8 mouse cellular contexts compared by ENCODE assay signal in genomic region chr2:45110757-45111411, GRCm38 (mm10). TPM values are rescaled to one million over a fixed set of nuclear protein-coding genes. Genes with fewer than 3 reads are reported as not detected.
DNase-seq lines count a peak whose midpoint lies in the region; ATAC-seq and TF ChIP-seq lines count a peak whose summit lies in the region.

No protein-coding gene starts in this region.

- H3K4me2 ChIP-seq in embryonic facial prominence, embryonic 12.5 days (replicated peaks) = peak overlapping the region; percentile 80
- peak overlapping the region; percentile 70 for H3K4me2 ChIP-seq in heart, embryonic 15.5 days

- ATAC-seq in embryonic facial prominence, embryonic 12.5 days (ENCODE audit: insufficient number of reproducible peaks, insufficient read depth, low FRiP score, low TSS enrichment) = no peak
- no peak for ATAC-seq in heart, embryonic 15.5 days (replicated peaks; ENCODE audit: insufficient number of reproducible peaks, insufficient read depth, low FRiP score, low read depth)

- H3K9me3 ChIP-seq in E14TG2a.4 (ENCODE audit: low read length) = no peaks in the 10 kb centered on the region
- H3K9me3 ChIP-seq in embryonic facial prominence, embryonic 12.5 days = no peaks in the 10 kb centered on the region
- H3K9me3 ChIP-seq in heart, embryonic 15.5 days (replicated peaks) = no peaks in the 10 kb centered on the region
- H3K9me3 ChIP-seq in megakaryocyte, embryonic 14.5 days = no peaks in the 10 kb centered on the region

- peaks cover 89% of the 10 kb centered on the region for H3K27me3 ChIP-seq in E14TG2a.4 (ENCODE audit: insufficient read depth, low read length)
- H3K27me3 ChIP-seq in embryonic facial prominence, embryonic 12.5 days = peaks cover 2% of the 10 kb centered on the region; the same call in 1 of the 2 replicates
- H3K27me3 ChIP-seq in heart, embryonic 15.5 days = no peaks in the 10 kb centered on the region
- H3K27me3 ChIP-seq in megakaryocyte, embryonic 14.5 days (replicated peaks) = no peaks in the 10 kb centered on the region

- no peak for TF ChIP-seq CTCF in E14TG2a.4 (conservative IDR thresholded peaks at IDR 0.05; ENCODE audit: low read length)

- H3K36me3 ChIP-seq in E14TG2a.4 (ENCODE audit: insufficient read depth, low read length) = no peaks in the 10 kb centered on the region
- no peaks in the 10 kb centered on the region for H3K36me3 ChIP-seq in embryonic facial prominence, embryonic 12.5 days
- H3K36me3 ChIP-seq in heart, embryonic 15.5 days = no peaks in the 10 kb centered on the region
- H3K36me3 ChIP-seq in megakaryocyte, embryonic 14.5 days (replicated peaks; ENCODE audit: low read length) = peaks cover 41% of the 10 kb centered on the region

- under 1% methylated on average over 20 of the region's 20 CpGs for WGBS in embryonic facial prominence, embryonic 12.5 days
- under 1% methylated on average over 20 of the region's 20 CpGs for WGBS in heart, embryonic 15.5 days

- H3K4me1 ChIP-seq in E14TG2a.4 (replicated peaks; ENCODE audit: low read depth, low read length) = peaks cover 38% of the 10 kb centered on the region
- H3K4me1 ChIP-seq in embryonic facial prominence, embryonic 12.5 days = peaks cover 20% of the 10 kb centered on the region
- H3K4me1 ChIP-seq in heart, embryonic 15.5 days (replicated peaks) = peaks cover 30% of the 10 kb centered on the region
- peaks cover 50% of the 10 kb centered on the region for H3K4me1 ChIP-seq in megakaryocyte, embryonic 14.5 days

- H3K9ac ChIP-seq in embryonic facial prominence, embryonic 12.5 days = peak overlapping the region; percentile 100
- H3K9ac ChIP-seq in heart, embryonic 15.5 days = peak overlapping the region; percentile 96

- peak overlapping the region; percentile 82; the same call in 1 of the 2 replicates for H3K4me3 ChIP-seq in E14TG2a.4 (replicated peaks; ENCODE audit: low read length)
- H3K4me3 ChIP-seq in embryonic facial prominence, embryonic 12.5 days = peak overlapping the region; percentile 86
- peak overlapping the region; percentile 72 for H3K4me3 ChIP-seq in heart, embryonic 15.5 days
- H3K4me3 ChIP-seq in megakaryocyte, embryonic 14.5 days (replicated peaks) = peak overlapping the region; percentile 99

- H3K27ac ChIP-seq in embryonic facial prominence, embryonic 12.5 days = peak overlapping the region; percentile 96
- peak overlapping the region; percentile 96 for H3K27ac ChIP-seq in heart, embryonic 15.5 days

- peak; percentile 72 for DNase-seq in 3T3-L1 (ENCODE audit: low read depth, low spot score)
- peak; percentile 76 for DNase-seq in kidney, postnatal 10 days
- DNase-seq in spleen, postnatal 36 days (ENCODE audit: low spot score in 2 of 2) = peak; percentile 43 to 53
- DNase-seq in cerebellum, adult 9-11 months = no peak

RNA-seq across cellular contexts. Expression of gene Zeb2, which starts 6.3 kb away (rescaled TPM):
- polyA plus RNA-seq in embryonic facial prominence, embryonic 12.5 days (2016; fragmentation: Nextera tagmentation; extraction: Ambion mirVana) = 47.4 and 49.3 TPM in 2 replicates
- 21.4 and 28.7 TPM in 2 replicates for polyA plus RNA-seq in heart, embryonic 15.5 days (2015; fragmentation: Nextera tagmentation; extraction: Ambion mirVana)
- 14.4 and 20.1 TPM in 2 replicates for polyA plus RNA-seq in megakaryocyte, embryonic 14.5 days (2012; ENCODE audit: insufficient read depth, low replicate concordance)
